18 mouse cellular contexts compared by ENCODE assay signal in the genomic region with DNA sequence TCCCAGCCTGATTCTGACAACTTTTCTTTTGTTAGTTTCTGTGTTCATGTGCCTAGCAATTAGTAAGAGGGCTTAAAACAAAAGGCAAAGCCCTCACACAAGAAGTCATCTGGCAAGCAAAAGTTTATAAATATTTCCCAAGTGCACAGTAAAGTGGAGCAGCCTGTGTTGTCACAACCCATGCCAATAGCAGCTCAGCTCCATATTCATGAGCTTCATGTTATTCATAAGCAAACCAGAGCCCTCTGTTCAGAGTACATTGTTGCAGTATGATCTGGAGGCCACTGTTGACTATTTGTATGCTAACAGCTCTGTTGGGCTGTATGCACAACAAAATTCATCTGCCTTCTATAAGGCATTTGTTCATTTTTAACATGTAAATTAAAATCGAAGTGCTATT.
A peak's percentile ranks its signal among the peaks of the same experiment; 100 is the strongest.
DNase-seq lines count a peak whose midpoint lies in the region; ATAC-seq and TF ChIP-seq lines count a peak whose summit lies in the region.
"Had no signal": no experiment of that assay in that cellular context is flagged by ENCODE, and none has a peak within 500 bp of the region (broad histone marks: within the 10 kb centered on the region; RNA-seq: fewer than 3 reads in every experiment).

No protein-coding gene starts in this region.

- no peak overlapping the region for H3K9ac ChIP-seq in embryonic facial prominence, embryonic 14.5 days (ENCODE audit: low read depth, low read length)
- no peak overlapping the region for H3K9ac ChIP-seq in midbrain, embryonic 13.5 days (replicated peaks)
- H3K9ac ChIP-seq: neural tube, embryonic 15.5 days had no signal

- 0 out of 2 replicates have a peak, but pooled peaks cover 3% of the 10 kb centered on the region for H3K4me1 ChIP-seq in embryonic facial prominence, embryonic 14.5 days (ENCODE audit: control insufficient read depth, insufficient read depth, low read length)
- H3K4me1 ChIP-seq in embryonic facial prominence, embryonic 10.5 days, result peaks cover 6% of the 10 kb centered on the region
- H3K4me1 ChIP-seq in midbrain, embryonic 13.5 days (replicated peaks), result peaks cover 4% of the 10 kb centered on the region; the same call in 1 of the 2 replicates

- TF ChIP-seq CTCF in layer of hippocampus, adult 2 months (conservative IDR thresholded peaks at IDR 0.05), result no peak

- H3K4me2 ChIP-seq in embryonic facial prominence, embryonic 14.5 days (ENCODE audit: low read depth, low read length), result no peak overlapping the region
- no peak overlapping the region for H3K4me2 ChIP-seq in midbrain, embryonic 13.5 days (replicated peaks)
- H3K4me2 ChIP-seq: neural tube, embryonic 15.5 days had no signal

- no peak for ATAC-seq in embryonic facial prominence, embryonic 14.5 days (ENCODE audit: low read depth)
- peak; percentile 66; the same call in 1 of the 2 replicates for ATAC-seq in midbrain, embryonic 13.5 days
- ATAC-seq: intestine, postnatal 0 days had no signal

- H3K9me3 ChIP-seq in embryonic facial prominence, embryonic 14.5 days (ENCODE audit: control insufficient read depth, low read length), result no peaks in the 10 kb centered on the region
- no peaks in the 10 kb centered on the region for H3K9me3 ChIP-seq in embryonic facial prominence, embryonic 10.5 days
- H3K9me3 ChIP-seq in midbrain, embryonic 13.5 days, result no peaks in the 10 kb centered on the region
- H3K9me3 ChIP-seq: heart, embryonic 10.5 days; neural tube, embryonic 15.5 days had no signal

- no peak overlapping the region for H3K4me3 ChIP-seq in embryonic facial prominence, embryonic 14.5 days (ENCODE audit: low read depth, low read length)
- no peak overlapping the region for H3K4me3 ChIP-seq in embryonic facial prominence, embryonic 10.5 days
- no peak overlapping the region for H3K4me3 ChIP-seq in layer of hippocampus, adult 2 months
- no peak overlapping the region for H3K4me3 ChIP-seq in midbrain, embryonic 13.5 days (replicated peaks)
- H3K4me3 ChIP-seq: heart, embryonic 10.5 days; neural tube, embryonic 15.5 days had no signal

- 82% methylated on average over 1 of the region's 1 CpGs for WGBS in embryonic facial prominence, embryonic 14.5 days
- WGBS in embryonic facial prominence, embryonic 10.5 days, result 93% methylated on average over 1 of the region's 1 CpGs
- whole genome bisulfite sequencing in midbrain, embryonic 13.5 days, result 81% methylated on average over 1 of the region's 1 CpGs

- no peaks in the 10 kb centered on the region for H3K27me3 ChIP-seq in embryonic facial prominence, embryonic 14.5 days (replicated peaks; ENCODE audit: control insufficient read depth, insufficient read depth, low read length)
- H3K27me3 ChIP-seq in embryonic facial prominence, embryonic 10.5 days (replicated peaks; ENCODE audit: low read depth, poor library complexity, severe bottlenecking), result no peaks in the 10 kb centered on the region
- H3K27me3 ChIP-seq in midbrain, embryonic 13.5 days, result no peaks in the 10 kb centered on the region
- H3K27me3 ChIP-seq: neural tube, embryonic 15.5 days had no signal

- intact Hi-C loops in heart, postnatal 36 days (cut with DNase I), result no loop called here

- peak overlapping the region; percentile 33; the same call in 1 of the 2 replicates for H3K27ac ChIP-seq in embryonic facial prominence, embryonic 14.5 days (replicated peaks; ENCODE audit: low read depth, low read length)
- no peak overlapping the region for H3K27ac ChIP-seq in embryonic facial prominence, embryonic 10.5 days (replicated peaks)
- H3K27ac ChIP-seq in layer of hippocampus, adult 2 months, result no peak overlapping the region
- H3K27ac ChIP-seq in midbrain, embryonic 13.5 days, result no peak overlapping the region
- H3K27ac ChIP-seq: heart, embryonic 10.5 days; macrophage; neural tube, embryonic 15.5 days had no signal

- peak; percentile 64 for DNase-seq in embryonic facial prominence, embryonic 14.5 days (ENCODE audit: low spot score)
- no peak for DNase-seq in embryonic facial prominence, embryonic 10.5 days (ENCODE audit: low spot score)
- peak; percentile 5 to 8 for DNase-seq in layer of hippocampus, adult 2 months (ENCODE audit: low spot score in 2 of 2)
- DNase-seq in layer of hippocampus, adult 9-10 months (ENCODE audit: low spot score), result no peak
- DNase-seq in layer of hippocampus, adult 9-11 months, result peak; percentile 19
- DNase-seq in adrenal gland, adult 2 months, result no peak
- no peak for DNase-seq in heart, postnatal 36 days
- DNase-seq: adrenal gland, postnatal 25 days; cerebellum, postnatal 14 days; gastrocnemius, postnatal 14 days; kidney, postnatal 10 days; right cerebral cortex, adult 18-20 months; thymus, postnatal 36 days had no signal

- H3K36me3 ChIP-seq in embryonic facial prominence, embryonic 14.5 days (ENCODE audit: control insufficient read depth, insufficient read depth, low read length), result no peaks in the 10 kb centered on the region
- no peaks in the 10 kb centered on the region for H3K36me3 ChIP-seq in embryonic facial prominence, embryonic 10.5 days (replicated peaks)
- H3K36me3 ChIP-seq in midbrain, embryonic 13.5 days, result no peaks in the 10 kb centered on the region
- H3K36me3 ChIP-seq: heart, embryonic 10.5 days; neural tube, embryonic 15.5 days had no signal

Comparison
In these comparisons a context has a peak if more than half of its experiments do, and no peak if none do; other contexts are left out.
1. DNase-seq: peak in embryonic facial prominence, embryonic 14.5 days (single experiment), layer of hippocampus, adult 2 months (2 of 2) and layer of hippocampus, adult 9-11 months (single experiment); none in embryonic facial prominence, embryonic 10.5 days (single experiment), layer of hippocampus, adult 9-10 months (single experiment), adrenal gland, adult 2 months (single experiment) and heart, postnatal 36 days (0 of 2).